Mouse (Mus musculus) heart, embryonic 11.5 days (tissue): ENCODE data around the gene Ccsap. TPM values are rescaled to one million over a fixed set of nuclear protein-coding genes. Genes with fewer than 3 reads are reported as not detected.
A peak's percentile ranks its signal among the peaks of the same experiment; 100 is the strongest.

ENCODE experiments used
- ATAC-seq: fragments of 200-750 bp; cut with Nextera tagmentation; replicated peaks from 2 replicates; pipeline ENCODE4 v1.8.0; 2017; ENCODE audit warnings: moderate library complexity; ENCODE audit not compliant: insufficient number of reproducible peaks, low FRiP score, low TSS enrichment
- H3K27ac ChIP-seq: fragments of 300-500 bp; sonication (generic); 2 replicates; pipeline ENCODE4 v1.5.1; 2014; ENCODE audit warnings: mild to moderate bottlenecking, low read depth, low read length
- H3K27me3 ChIP-seq: fragments of 300-500 bp; sonication (generic); 2 replicates; pipeline ENCODE4 v1.6.1; 2014; ENCODE audit warnings: mild to moderate bottlenecking, low read length, mixed read lengths; ENCODE audit not compliant: control insufficient read depth, insufficient read depth
- H3K36me3 ChIP-seq: fragments of 300-500 bp; sonication (generic); 2 replicates; pipeline ENCODE4 v1.6.1; 2014; ENCODE audit warnings: mild to moderate bottlenecking, low read length, moderate library complexity, mixed read lengths; ENCODE audit not compliant: control insufficient read depth, insufficient read depth
- H3K4me1 ChIP-seq: fragments of 300-500 bp; sonication (generic); 2 replicates; pipeline ENCODE4 v1.6.1; 2014; ENCODE audit warnings: low read length; ENCODE audit not compliant: control insufficient read depth, insufficient read depth
- H3K4me2 ChIP-seq: fragments of 300-500 bp; sonication (generic); 2 replicates; pipeline ENCODE4 v1.6.1; 2014; ENCODE audit warnings: mild to moderate bottlenecking, moderate library complexity
- H3K4me3 ChIP-seq: fragments of 300-500 bp; sonication (generic); 2 replicates; pipeline ENCODE4 v1.5.1; 2014; ENCODE audit warnings: low read depth, low read length
- H3K9ac ChIP-seq: fragments of 300-500 bp; sonication (generic); 2 replicates; pipeline ENCODE4 v1.6.1; 2014; ENCODE audit warnings: mild to moderate bottlenecking, low read depth, low read length, moderate library complexity
- H3K9me3 ChIP-seq: fragments of 300-500 bp; sonication (generic); replicated peaks from 2 replicates; pipeline ENCODE4 v1.6.1; 2016; ENCODE audit warnings: low read length; ENCODE audit not compliant: control insufficient read depth
- WGBS: fragments of 180-500 bp; shearing (Covaris S2); extraction: QIAGEN DNeasy Blood & Tissue Kit; methylation state at CpG from one replicate; pipeline ENCODE4 v1.1.7; 2014; ENCODE audit not compliant: insufficient replicate concordance; 5-methylcytosine and 5-hydroxymethylcytosine counted together
- polyA plus RNA-seq: library from polyadenylated mRNA; unstranded; fragments of >200 nt; fragmentation: Nextera tagmentation; extraction: Ambion mirVana; gene quantifications from 2 replicates; pipeline ENCODE4 v1.2.1, GENCODE M21; 2014

The Ccsap gene
- polyA plus RNA-seq, 1 experiment from 2014 or later, result 4.0 TPM

- peaks cover 16% of the 10 kb centered on the region for H3K4me1 ChIP-seq
- no peaks in the 10 kb centered on the region for H3K27me3 ChIP-seq
- no peak overlapping the region for H3K27ac ChIP-seq
- H3K9ac ChIP-seq, result peak overlapping the region; percentile 94
- peak overlapping the region; percentile 80 for H3K4me3 ChIP-seq
- H3K9me3 ChIP-seq, result no peaks in the 10 kb centered on the region
- 18% methylated on average over 15 of the region's 15 CpGs for WGBS
- peak; percentile 14; the same call in 1 of the 2 replicates for ATAC-seq
- H3K4me2 ChIP-seq, result peak overlapping the region; percentile 87
- no peaks in the 10 kb centered on the region for H3K36me3 ChIP-seq
Observed at GRCm38 (mm10) chr8:123805209-123805717, 54.7 kb downstream of the Ccsap start.

GRCm38 (mm10) chr8:123804586-123804985 lies 55.4 kb downstream of the Ccsap start:
- no peak overlapping the region for H3K4me2 ChIP-seq
- no peak overlapping the region for H3K4me3 ChIP-seq
- ATAC-seq, result no peak
- H3K36me3 ChIP-seq, result no peaks in the 10 kb centered on the region
- H3K9ac ChIP-seq, result no peak overlapping the region
- H3K27me3 ChIP-seq, result no peaks in the 10 kb centered on the region
- WGBS, result 80% methylated on average over 7 of the region's 7 CpGs
- H3K27ac ChIP-seq, result no peak overlapping the region
- no peaks in the 10 kb centered on the region for H3K9me3 ChIP-seq
- peaks cover 16% of the 10 kb centered on the region for H3K4me1 ChIP-seq

- H3K9ac ChIP-seq, result no peak overlapping the region
- no peaks in the 10 kb centered on the region for H3K27me3 ChIP-seq
- H3K4me3 ChIP-seq, result no peak overlapping the region
- H3K4me1 ChIP-seq, result peaks cover 16% of the 10 kb centered on the region
- no peak overlapping the region for H3K27ac ChIP-seq
- H3K36me3 ChIP-seq, result no peaks in the 10 kb centered on the region
- WGBS, result 60% methylated on average over 1 of the region's 1 CpGs
- no peak for ATAC-seq
- H3K9me3 ChIP-seq, result no peaks in the 10 kb centered on the region
- H3K4me2 ChIP-seq, result no peak overlapping the region
Observed at GRCm38 (mm10) chr8:123803639-123804038, 56.4 kb downstream of the Ccsap start.

- H3K27ac ChIP-seq, result no peak overlapping the region
- no peak overlapping the region for H3K9ac ChIP-seq
- WGBS, result 86% methylated on average over 2 of the region's 2 CpGs
- no peak for ATAC-seq
- no peaks in the 10 kb centered on the region for H3K36me3 ChIP-seq
- H3K27me3 ChIP-seq, result no peaks in the 10 kb centered on the region
- H3K4me3 ChIP-seq, result no peak overlapping the region
- H3K4me1 ChIP-seq, result peaks cover 6% of the 10 kb centered on the region; the same call in 1 of the 2 replicates
- no peaks in the 10 kb centered on the region for H3K9me3 ChIP-seq
- no peak overlapping the region for H3K4me2 ChIP-seq
Observed at GRCm38 (mm10) chr8:123801538-123801937, 58.5 kb downstream of the Ccsap start.

GRCm38 (mm10) chr8:123800867-123801266 lies 59.1 kb downstream of the Ccsap start:
- H3K4me1 ChIP-seq, result 0 out of 2 replicates have a peak, but pooled peaks cover 4% of the 10 kb centered on the region
- no peak overlapping the region for H3K27ac ChIP-seq
- H3K36me3 ChIP-seq, result no peaks in the 10 kb centered on the region
- no peaks in the 10 kb centered on the region for H3K9me3 ChIP-seq
- 84% methylated on average over 7 of the region's 7 CpGs for WGBS
- H3K4me3 ChIP-seq, result no peak overlapping the region
- no peaks in the 10 kb centered on the region for H3K27me3 ChIP-seq
- no peak for ATAC-seq
- no peak overlapping the region for H3K9ac ChIP-seq
- H3K4me2 ChIP-seq, result no peak overlapping the region

GRCm38 (mm10) chr8:123799885-123800284 lies 60.1 kb downstream of the Ccsap start:
- ATAC-seq, result no peak
- H3K9ac ChIP-seq, result no peak overlapping the region

GRCm38 (mm10) chr8:123799434-123799833 lies 60.6 kb downstream of the Ccsap start:
- no peaks in the 10 kb centered on the region for H3K9me3 ChIP-seq
- H3K27ac ChIP-seq, result no peak overlapping the region
- H3K4me3 ChIP-seq, result no peak overlapping the region
- no peaks in the 10 kb centered on the region for H3K27me3 ChIP-seq
- no peak overlapping the region for H3K9ac ChIP-seq
- ATAC-seq, result no peak
- H3K4me2 ChIP-seq, result no peak overlapping the region
- WGBS, result 79% methylated on average over 6 of the region's 6 CpGs
- no peaks in the 10 kb centered on the region for H3K4me1 ChIP-seq
- no peaks in the 10 kb centered on the region for H3K36me3 ChIP-seq

More at GRCm38 (mm10) chr8:123799885-123800284, 60.1 kb downstream of the Ccsap start:
- Histone ChIP-seq H3K4me3 (no peak overlapping the region), H3K4me1 (no peaks in the 10 kb centered on the region), H3K27me3 (no peaks in the 10 kb centered on the region), H3K4me2 (no peak overlapping the region), H3K36me3 (no peaks in the 10 kb centered on the region), H3K27ac (no peak overlapping the region), H3K9me3 (no peaks in the 10 kb centered on the region)
- 56% methylated on average over 3 of the region's 3 CpGs for WGBS

- no peaks in the 10 kb centered on the region for H3K27me3 ChIP-seq
- no peaks in the 10 kb centered on the region for H3K4me1 ChIP-seq
- H3K4me2 ChIP-seq, result no peak overlapping the region
- ATAC-seq, result no peak
- WGBS, result 74% methylated on average over 15 of the region's 15 CpGs
- H3K9me3 ChIP-seq, result no peaks in the 10 kb centered on the region
- H3K9ac ChIP-seq, result no peak overlapping the region
- H3K36me3 ChIP-seq, result no peaks in the 10 kb centered on the region
- H3K4me3 ChIP-seq, result no peak overlapping the region
- no peak overlapping the region for H3K27ac ChIP-seq
Observed at GRCm38 (mm10) chr8:123797928-123798327, 62.1 kb downstream of the Ccsap start.

GRCm38 (mm10) chr8:123796758-123797157 lies 63.3 kb downstream of the Ccsap start:
- ATAC-seq, result no peak

More at GRCm38 (mm10) chr8:123796758-123797157, 63.3 kb downstream of the Ccsap start:
- H3K36me3 ChIP-seq, result no peaks in the 10 kb centered on the region
- no peak overlapping the region for H3K27ac ChIP-seq
- 34% methylated on average over 4 of the region's 4 CpGs for WGBS
- no peaks in the 10 kb centered on the region for H3K27me3 ChIP-seq
- no peak overlapping the region for H3K9ac ChIP-seq
- H3K4me2 ChIP-seq, result no peak overlapping the region
- H3K4me3 ChIP-seq, result no peak overlapping the region
- H3K9me3 ChIP-seq, result no peaks in the 10 kb centered on the region
- H3K4me1 ChIP-seq, result no peaks in the 10 kb centered on the region
